Mouse (Mus musculus): Measurements from ENCODE around the gene Astn1. TPM values are rescaled to one million over a fixed set of nuclear protein-coding genes. Genes with fewer than 3 reads are reported as not detected.

Gene Astn1
- total and polyA plus RNA-seq, 3 experiments: 0.35 to 0.42 TPM; not detected in 1

GRCm38 (mm10) chr1:158408124-158408523 lies 46.1 kb downstream of the Astn1 start:
- TF ChIP-seq ZNF384 (IDR thresholded peaks at IDR 0.05; ENCODE audit: low read depth, low read length): no peak
- in situ Hi-C loops (cut with MboI; ENCODE audit: low pct_ligation_motif_present, low pct_unique_long_range_greater_than_20kb, low sequenced_read_pairs) (no loop called here), dilution Hi-C loops (cut with MboI; ENCODE audit: extremely low pct_ligation_motif_present, extremely low pct_unique_long_range_greater_than_20kb, low sequenced_read_pairs) (no loop called here)
- H3K79me2 ChIP-seq (replicated peaks; ENCODE audit: control insufficient read depth, extremely low read depth, insufficient read depth, poor library complexity, severe bottlenecking): no peaks in the 10 kb centered on the region
- H3K9me3 ChIP-seq (replicated peaks; ENCODE audit: low read length): no peaks in the 10 kb centered on the region
- H3K4me3 ChIP-seq (replicated peaks in 1 of 3; ENCODE audit: low read depth in 2 of 3, low read length in 2 of 3, poor library complexity in 1 of 3): no peak overlapping the region
- no peaks in the 10 kb centered on the region for H3K36me3 ChIP-seq (replicated peaks in 1 of 2; ENCODE audit: control insufficient read depth in 1 of 2, insufficient read depth in 1 of 2, low read length in 1 of 2)
- H3K4me2 ChIP-seq (ENCODE audit: insufficient read depth, low read depth, poor library complexity, severe bottlenecking): no peak overlapping the region
- H3K4me1 ChIP-seq (ENCODE audit: control insufficient read depth in 1 of 2, insufficient read depth in 2 of 2): no peaks in the 10 kb centered on the region
- no peak for DNase-seq (ENCODE audit: extremely low read depth)
- no peaks in the 10 kb centered on the region for H3K27me3 ChIP-seq (replicated peaks)
- H3K9ac ChIP-seq (ENCODE audit: insufficient read depth, low read depth): no peak overlapping the region
- no peak overlapping the region for H3K27ac ChIP-seq (ENCODE audit: insufficient read depth, low read depth)

- H3K79me2 ChIP-seq (replicated peaks; ENCODE audit: control insufficient read depth, extremely low read depth, insufficient read depth, poor library complexity, severe bottlenecking): no peaks in the 10 kb centered on the region
- dilution Hi-C loops (cut with MboI; ENCODE audit: extremely low pct_ligation_motif_present, extremely low pct_unique_long_range_greater_than_20kb, low sequenced_read_pairs): no loop called here
- no peak for DNase-seq (ENCODE audit: extremely low read depth)
- H3K27ac ChIP-seq (ENCODE audit: insufficient read depth, low read depth): no peak overlapping the region
- H3K4me1 ChIP-seq (ENCODE audit: control insufficient read depth in 1 of 2, insufficient read depth in 2 of 2): no peaks in the 10 kb centered on the region
- no peak overlapping the region for H3K9ac ChIP-seq (ENCODE audit: insufficient read depth, low read depth)
- TF ChIP-seq E2F4 (IDR thresholded peaks at IDR 0.05; ENCODE audit: insufficient replicate concordance, low read depth, low read length) (no peak), CHD2 (IDR thresholded peaks at IDR 0.05; ENCODE audit: low read length) (no peak), MXI1 (IDR thresholded peaks at IDR 0.05; ENCODE audit: low read depth, low read length) (no peak), KAT2A (IDR thresholded peaks at IDR 0.05; ENCODE audit: insufficient replicate concordance, low read length) (no peak), ETS1 (conservative IDR thresholded peaks at IDR 0.05; ENCODE audit: low read depth, low read length) (no peak), CTCF (conservative IDR thresholded peaks at IDR 0.05 in 1 of 2, IDR thresholded peaks at IDR 0.05 in 1 of 2; ENCODE audit: low read depth in 2 of 2, low read length in 2 of 2) (no peak), NRF1 (IDR thresholded peaks at IDR 0.05; ENCODE audit: low read depth, low read length) (no peak), ZNF384 (IDR thresholded peaks at IDR 0.05; ENCODE audit: low read depth, low read length) (no peak), SIN3A (IDR thresholded peaks at IDR 0.05; ENCODE audit: low read length) (no peak), GABPA (IDR thresholded peaks at IDR 0.05; ENCODE audit: insufficient replicate concordance, low read depth, low read length) (no peak), RCOR1 (conservative IDR thresholded peaks at IDR 0.05; ENCODE audit: low read depth, low read length) (no peak), JUND (conservative IDR thresholded peaks at IDR 0.05; ENCODE audit: low read depth, low read length) (no peak), NELFE (IDR thresholded peaks at IDR 0.05; ENCODE audit: low read depth, low read length) (no peak), MEF2A (IDR thresholded peaks at IDR 0.05; ENCODE audit: borderline replicate concordance, low read depth, low read length) (no peak), MAZ (IDR thresholded peaks at IDR 0.05; ENCODE audit: low read depth, low read length) (no peak), ZC3H11A (IDR thresholded peaks at IDR 0.05; ENCODE audit: low read depth, low read length) (no peak), TCF12 (IDR thresholded peaks at IDR 0.05; ENCODE audit: low read depth, low read length) (no peak)
- no peaks in the 10 kb centered on the region for H3K27me3 ChIP-seq (replicated peaks)
- H3K9me3 ChIP-seq (replicated peaks; ENCODE audit: low read length): no peaks in the 10 kb centered on the region
- in situ Hi-C loops (cut with MboI; ENCODE audit: low pct_ligation_motif_present, low pct_unique_long_range_greater_than_20kb, low sequenced_read_pairs): no loop called here
- H3K4me2 ChIP-seq (ENCODE audit: insufficient read depth, low read depth, poor library complexity, severe bottlenecking): no peak overlapping the region
- H3K4me3 ChIP-seq (replicated peaks in 1 of 3; ENCODE audit: low read depth in 2 of 3, low read length in 2 of 3, poor library complexity in 1 of 3): no peak overlapping the region
- no peaks in the 10 kb centered on the region for H3K36me3 ChIP-seq (replicated peaks in 1 of 2; ENCODE audit: control insufficient read depth in 1 of 2, insufficient read depth in 1 of 2, low read length in 1 of 2)
These were observed 49.1 kb downstream of the Astn1 start for GRCm38 (mm10) chr1:158411146-158411545.

Measured in CH12.LX (cell line).